Mouse (Mus musculus) heart, adult 2 months (tissue): ENCODE results near the gene Olfr522. TPM values are rescaled to one million over a fixed set of nuclear protein-coding genes. Genes with fewer than 3 reads are reported as not detected.

ENCODE experiments used
- DNase-seq, 2 experiments: peaks; one replicate each; pipeline ENCODE4 v3.0.0; 2021
- H3K27ac ChIP-seq: fragments of 200-600 bp; 2 replicates; pipeline ENCODE4 v1.8.1; 2022
- H3K27me3 ChIP-seq: fragments of 200-500 bp; 2 replicates; pipeline ENCODE4 v1.6.1; 2012; ENCODE audit warnings: mild to moderate bottlenecking, low read length, inconsistent platforms, mixed read lengths; ENCODE audit not compliant: control insufficient read depth, insufficient read depth
- H3K36me3 ChIP-seq: fragments of 200-500 bp; 2 replicates; pipeline ENCODE4 v1.6.1; 2012; ENCODE audit warnings: low read length, inconsistent platforms; ENCODE audit not compliant: control insufficient read depth, insufficient read depth
- H3K4me1 ChIP-seq: fragments of 200-500 bp; 2 replicates; pipeline ENCODE4 v1.6.1; 2011; ENCODE audit warnings: low read length; ENCODE audit not compliant: control insufficient read depth, insufficient read depth
- H3K4me3 ChIP-seq: fragments of 200-600 bp; 2 replicates; pipeline ENCODE4 v1.8.1; 2022
- H3K79me2 ChIP-seq: fragments of 200-500 bp; replicated peaks from 2 replicates; pipeline ENCODE4 v1.6.1; 2012; ENCODE audit warnings: mild to moderate bottlenecking, inconsistent platforms, low read length, moderate library complexity, mixed read lengths; ENCODE audit not compliant: control insufficient read depth, insufficient read depth
- H3K9ac ChIP-seq: fragments of 200-500 bp; 2 replicates; pipeline ENCODE4 v1.6.1; 2012; ENCODE audit warnings: low read depth, mild to moderate bottlenecking, control low read depth, inconsistent platforms, low read length, mixed read lengths
- CTCF ChIP-seq: fragments of 200-600 bp; IDR thresholded peaks from 2 replicates; pipeline ENCODE4 v1.8.1; 2022; ENCODE audit warnings: antibody characterized with exemption, mild to moderate bottlenecking, moderate library complexity
- EP300 ChIP-seq: fragments of 200-500 bp; IDR thresholded peaks from 2 replicates; pipeline ENCODE4 v1.6.1; 2011; ENCODE audit warnings: low read depth, low read length, control low read depth; ENCODE audit not compliant: insufficient read depth
- POLR2A ChIP-seq: fragments of 200-500 bp; IDR thresholded peaks from 2 replicates; pipeline ENCODE4 v1.6.1; 2011; ENCODE audit warnings: mild to moderate bottlenecking, low read depth, low read length, control low read depth; ENCODE audit not compliant: insufficient read depth
- WGBS: fragments of 180-500 bp; shearing (Covaris S2); methylation state at CpG from one replicate; pipeline ENCODE4 v1.1.7; 2018; 5-methylcytosine and 5-hydroxymethylcytosine counted together
- intact Hi-C: fragments of 180-260 bp; cut with DNase I; formaldehyde crosslinking; loops from one replicate; pipeline ENCODE4 v1.15.1; 2025
- polyA plus RNA-seq: library from polyadenylated mRNA; depleted of rRNA; stranded (reverse); fragments of >200 nt; gene quantifications from 2 replicates; pipeline ENCODE4 v1.2.3, GENCODE M21; 2012
- total RNA-seq, 2 experiments: library from RNA; stranded (reverse); gene quantifications; 2 replicates each; pipeline ENCODE4 v1.2.3; 2021

The Olfr522 gene
- total and polyA plus RNA-seq, 3 experiments: not detected

- H3K9ac ChIP-seq: no peak overlapping the region
- TF ChIP-seq POLR2A (no peak), EP300 (no peak), CTCF (peak; percentile 64)
Measured at GRCm38 (mm10) chr7:140188391-140189328, 24.1 kb upstream of the Olfr522 start.

GRCm38 (mm10) chr7:140187721-140188390, 23.3 kb upstream of the Olfr522 start:
- Histone ChIP-seq H3K36me3 (no peaks in the 10 kb centered on the region), H3K9ac (no peak overlapping the region), H3K27ac (no peak overlapping the region), H3K4me1 (no peaks in the 10 kb centered on the region), H3K27me3 (no peaks in the 10 kb centered on the region), H3K79me2 (no peaks in the 10 kb centered on the region), H3K4me3 (no peak overlapping the region)
- intact Hi-C loops: no loop called here
- 72% methylated on average over 7 of the region's 7 CpGs for WGBS
- TF ChIP-seq CTCF: no peak
- TF ChIP-seq POLR2A: no peak
- no peak for TF ChIP-seq EP300
- DNase-seq: no peak

More at GRCm38 (mm10) chr7:140188391-140189328, 24.1 kb upstream of the Olfr522 start:
- Histone ChIP-seq H3K36me3 (no peaks in the 10 kb centered on the region), H3K4me1 (no peaks in the 10 kb centered on the region), H3K27ac (no peak overlapping the region), H3K27me3 (no peaks in the 10 kb centered on the region), H3K4me3 (no peak overlapping the region), H3K79me2 (no peaks in the 10 kb centered on the region)
- DNase-seq: no peak
- intact Hi-C loops: no loop called here
- 53% methylated on average over 4 of the region's 4 CpGs for WGBS

- intact Hi-C loops: no loop called here
- H3K79me2 ChIP-seq: no peaks in the 10 kb centered on the region
- TF ChIP-seq CTCF: no peak
- TF ChIP-seq POLR2A: no peak
- no peak for TF ChIP-seq EP300
- no peak overlapping the region for H3K27ac ChIP-seq
- no peak overlapping the region for H3K9ac ChIP-seq
- H3K4me3 ChIP-seq: no peak overlapping the region
- no peak for DNase-seq
- no peaks in the 10 kb centered on the region for H3K4me1 ChIP-seq
- 59% methylated on average over 18 of the region's 18 CpGs for WGBS
- no peaks in the 10 kb centered on the region for H3K27me3 ChIP-seq
- no peaks in the 10 kb centered on the region for H3K36me3 ChIP-seq
Measured at GRCm38 (mm10) chr7:140186646-140187620, 22.4 kb upstream of the Olfr522 start.

- Histone ChIP-seq H3K36me3 (no peaks in the 10 kb centered on the region), H3K79me2 (no peaks in the 10 kb centered on the region), H3K4me3 (no peak overlapping the region), H3K27me3 (no peaks in the 10 kb centered on the region), H3K27ac (no peak overlapping the region), H3K4me1 (no peaks in the 10 kb centered on the region), H3K9ac (no peak overlapping the region)
- WGBS: 80% methylated on average over 4 of the region's 4 CpGs
- intact Hi-C loops: no loop called here
- DNase-seq: no peak
- TF ChIP-seq EP300 (no peak), POLR2A (no peak), CTCF (no peak)
Measured at GRCm38 (mm10) chr7:140184206-140184605, 19.6 kb upstream of the Olfr522 start.

- Histone ChIP-seq H3K9ac (no peak overlapping the region), H3K36me3 (no peaks in the 10 kb centered on the region), H3K27ac (no peak overlapping the region), H3K4me3 (no peak overlapping the region), H3K79me2 (no peaks in the 10 kb centered on the region), H3K4me1 (no peaks in the 10 kb centered on the region), H3K27me3 (no peaks in the 10 kb centered on the region)
- DNase-seq: no peak
- WGBS: 57% methylated on average over 2 of the region's 2 CpGs
- intact Hi-C loops: no loop called here
- TF ChIP-seq EP300 (no peak), CTCF (no peak), POLR2A (no peak)
Measured at GRCm38 (mm10) chr7:140180692-140181091, 16.1 kb upstream of the Olfr522 start.
